Mouse (Mus musculus) neural tube, embryonic 13.5 days (tissue): ENCODE results near the gene Cd2. TPM values are rescaled to one million over a fixed set of nuclear protein-coding genes. Genes with fewer than 3 reads are reported as not detected.
A peak's percentile ranks its signal among the peaks of the same experiment; 100 is the strongest.

Experiments used
- ATAC-seq: fragments of 200-750 bp; cut with Nextera tagmentation; 2 replicates; pipeline ENCODE4 v1.8.0; 2017; ENCODE audit warnings: low read depth, mild to moderate bottlenecking, moderate TSS enrichment, moderate library complexity
- H3K27ac ChIP-seq: fragments of 300-500 bp; sonication (generic); replicated peaks from 2 replicates; pipeline ENCODE4 v1.5.1; 2015; ENCODE audit warnings: moderate library complexity, mild to moderate bottlenecking, inconsistent platforms
- H3K27me3 ChIP-seq: fragments of 300-500 bp; sonication (generic); 2 replicates; pipeline ENCODE4 v1.6.1; 2015; ENCODE audit warnings: mild to moderate bottlenecking, inconsistent platforms
- H3K36me3 ChIP-seq: fragments of 300-500 bp; sonication (generic); 2 replicates; pipeline ENCODE4 v1.6.1; 2015; ENCODE audit warnings: mild to moderate bottlenecking, inconsistent platforms
- H3K4me1 ChIP-seq: fragments of 300-500 bp; sonication (generic); replicated peaks from 2 replicates; pipeline ENCODE4 v1.6.1; 2015; ENCODE audit warnings: inconsistent platforms
- H3K4me2 ChIP-seq: fragments of 300-500 bp; sonication (generic); 2 replicates; pipeline ENCODE4 v1.6.1; 2015; ENCODE audit warnings: inconsistent platforms, mild to moderate bottlenecking, moderate library complexity
- H3K4me3 ChIP-seq: fragments of 300-500 bp; sonication (generic); 2 replicates; pipeline ENCODE4 v1.5.1; 2015; ENCODE audit warnings: mild to moderate bottlenecking, inconsistent platforms
- H3K9ac ChIP-seq: fragments of 300-500 bp; sonication (generic); 2 replicates; pipeline ENCODE4 v1.6.1; 2015; ENCODE audit warnings: moderate library complexity, mild to moderate bottlenecking, inconsistent platforms
- H3K9me3 ChIP-seq: fragments of 300-500 bp; sonication (generic); 2 replicates; pipeline ENCODE4 v1.6.1; 2016; ENCODE audit warnings: inconsistent platforms
- WGBS: fragments of 180-500 bp; shearing (Covaris S2); methylation state at CpG from one replicate; pipeline ENCODE4 v1.1.7; 2015; 5-methylcytosine and 5-hydroxymethylcytosine counted together
- polyA plus RNA-seq: library from polyadenylated mRNA; unstranded; fragments of >200 nt; fragmentation: Nextera tagmentation; extraction: Ambion mirVana; gene quantifications from 2 replicates; pipeline ENCODE4 v1.2.1, GENCODE M21; 2015

Gene Cd2
- polyA plus RNA-seq, 1 experiment from 2014 or later: 0.28 TPM

DNA sequence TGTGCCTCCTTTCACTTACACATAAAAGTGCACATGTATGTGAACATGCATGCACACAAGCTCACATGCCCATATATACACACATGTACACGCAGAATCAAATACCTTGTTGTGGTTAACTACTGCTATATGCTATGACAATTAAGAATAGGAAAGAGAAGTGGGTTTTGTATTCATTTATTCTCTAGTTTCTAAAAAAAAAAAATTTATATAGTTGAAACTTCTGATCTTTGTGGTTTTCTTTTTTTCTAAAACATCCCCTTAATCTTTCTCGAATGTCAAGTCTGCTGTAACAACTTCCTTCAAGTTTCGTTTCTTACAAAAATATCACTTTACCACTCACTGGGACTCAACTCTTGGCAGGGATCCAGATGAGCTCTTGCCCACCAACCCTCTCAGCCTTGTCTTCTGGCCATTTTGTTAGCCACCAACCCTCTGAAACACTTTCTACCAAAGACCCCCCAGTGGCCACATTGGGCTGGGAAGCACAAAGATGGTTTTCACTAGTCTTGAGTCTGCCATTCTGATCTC is 22.1 kb downstream of the Cd2 start:
- Histone ChIP-seq H3K27me3 (no peaks in the 10 kb centered on the region), H3K4me3 (no peak overlapping the region), H3K9ac (no peak overlapping the region), H3K9me3 (peaks cover 4% of the 10 kb centered on the region; the same call in 1 of the 2 replicates), H3K4me1 (peaks cover 3% of the 10 kb centered on the region; the same call in 1 of the 2 replicates), H3K27ac (no peak overlapping the region), H3K36me3 (no peaks in the 10 kb centered on the region), H3K4me2 (no peak overlapping the region)
- ATAC-seq: no peak
- WGBS: 79% methylated on average over 3 of the region's 3 CpGs

DNA sequence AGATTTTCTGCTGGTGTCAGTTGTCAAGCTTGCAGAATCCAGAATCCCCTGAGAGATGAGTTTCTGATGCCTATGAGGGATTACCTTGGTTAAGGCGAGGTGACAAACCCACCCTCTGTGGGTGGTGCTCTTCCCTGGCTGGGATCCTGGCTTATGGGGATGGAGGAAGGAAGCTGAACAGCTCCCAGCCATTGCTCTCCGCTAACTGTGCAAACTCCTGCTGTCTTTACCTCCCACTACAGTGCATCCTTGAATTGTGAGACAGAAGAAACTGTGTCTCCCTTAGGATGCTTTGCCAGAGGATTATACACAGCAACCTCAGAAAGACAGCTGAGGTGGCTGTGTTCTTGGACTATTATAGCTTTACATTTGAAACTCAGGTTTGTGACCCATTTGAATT is 28.8 kb downstream of the Cd2 start:
- no peak overlapping the region for H3K4me3 ChIP-seq

DNA sequence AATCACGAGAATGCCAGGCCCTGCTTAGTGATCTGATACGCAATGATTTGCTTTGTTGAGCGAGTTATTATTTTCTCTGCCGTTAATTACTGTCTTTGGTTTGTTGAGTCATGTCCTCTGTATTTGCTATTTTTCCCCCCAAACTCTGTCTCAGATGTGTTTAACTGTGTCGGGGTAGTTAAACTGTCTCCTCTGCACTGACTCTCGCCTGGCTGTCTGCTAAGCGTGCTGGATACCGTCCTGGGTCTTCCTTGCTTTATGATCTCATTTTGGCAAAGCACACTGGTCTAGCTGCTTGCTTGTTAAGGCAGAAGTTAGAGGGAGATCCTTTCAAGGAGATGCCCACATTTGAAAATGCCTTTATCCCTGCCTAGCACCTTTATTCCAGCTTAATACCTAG is 31.6 kb downstream of the Cd2 start:
- Histone ChIP-seq H3K9ac (no peak overlapping the region), H3K27me3 (no peaks in the 10 kb centered on the region), H3K4me1 (peaks cover under 1% of the 10 kb centered on the region; the same call in 1 of the 2 replicates), H3K4me3 (no peak overlapping the region), H3K36me3 (no peaks in the 10 kb centered on the region), H3K4me2 (no peak overlapping the region), H3K27ac (no peak overlapping the region), H3K9me3 (no peaks in the 10 kb centered on the region; the same call in 1 of the 2 replicates)
- ATAC-seq: no peak
- 78% methylated on average over 8 of the region's 8 CpGs for WGBS

More for the DNA sequence above, 28.8 kb downstream of the Cd2 start:
- ATAC-seq: no peak
- H3K27me3 ChIP-seq: no peaks in the 10 kb centered on the region
- peaks cover 3% of the 10 kb centered on the region; the same call in 1 of the 2 replicates for H3K4me1 ChIP-seq
- H3K9me3 ChIP-seq: no peaks in the 10 kb centered on the region; the same call in 1 of the 2 replicates
- WGBS: 64% methylated on average over 2 of the region's 2 CpGs
- no peak overlapping the region for H3K4me2 ChIP-seq
- H3K27ac ChIP-seq: no peak overlapping the region
- no peaks in the 10 kb centered on the region for H3K36me3 ChIP-seq
- H3K9ac ChIP-seq: no peak overlapping the region

GRCm38 (mm10) chr3:101252141-101252540 is 35.6 kb downstream of the Cd2 start:
- H3K4me3 ChIP-seq: no peak overlapping the region
- no peaks in the 10 kb centered on the region for H3K9me3 ChIP-seq
- ATAC-seq: no peak
- no peaks in the 10 kb centered on the region for H3K36me3 ChIP-seq
- no peaks in the 10 kb centered on the region for H3K27me3 ChIP-seq
- WGBS: 83% methylated on average over 8 of the region's 8 CpGs
- no peak overlapping the region for H3K4me2 ChIP-seq
- no peaks in the 10 kb centered on the region for H3K4me1 ChIP-seq
- H3K27ac ChIP-seq: no peak overlapping the region
- no peak overlapping the region for H3K9ac ChIP-seq

DNA sequence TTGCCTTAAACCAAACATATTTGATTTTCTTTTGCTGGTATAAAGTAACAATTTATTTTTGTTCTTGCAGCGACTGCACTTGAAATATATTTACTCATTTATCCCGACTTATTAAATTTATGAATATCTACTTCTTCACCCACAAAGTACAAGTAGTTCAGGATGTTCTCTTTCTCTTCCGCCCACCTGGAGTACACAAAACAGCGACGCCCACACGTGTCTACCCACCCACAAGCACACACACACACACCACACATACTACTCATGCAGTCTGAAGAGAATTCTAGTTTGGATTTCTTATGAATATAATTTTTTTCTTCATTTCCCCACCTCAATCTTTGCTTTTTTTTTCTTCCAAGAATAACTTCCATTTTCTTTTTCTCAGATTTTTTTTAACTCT is 37.9 kb downstream of the Cd2 start:
- no peaks in the 10 kb centered on the region for H3K36me3 ChIP-seq
- no peaks in the 10 kb centered on the region for H3K9me3 ChIP-seq
- H3K27ac ChIP-seq: no peak overlapping the region
- no peak overlapping the region for H3K4me2 ChIP-seq
- no peaks in the 10 kb centered on the region for H3K27me3 ChIP-seq
- H3K9ac ChIP-seq: no peak overlapping the region
- no peak for ATAC-seq
- 91% methylated on average over 6 of the region's 6 CpGs for WGBS
- no peak overlapping the region for H3K4me3 ChIP-seq
- no peaks in the 10 kb centered on the region for H3K4me1 ChIP-seq

DNA sequence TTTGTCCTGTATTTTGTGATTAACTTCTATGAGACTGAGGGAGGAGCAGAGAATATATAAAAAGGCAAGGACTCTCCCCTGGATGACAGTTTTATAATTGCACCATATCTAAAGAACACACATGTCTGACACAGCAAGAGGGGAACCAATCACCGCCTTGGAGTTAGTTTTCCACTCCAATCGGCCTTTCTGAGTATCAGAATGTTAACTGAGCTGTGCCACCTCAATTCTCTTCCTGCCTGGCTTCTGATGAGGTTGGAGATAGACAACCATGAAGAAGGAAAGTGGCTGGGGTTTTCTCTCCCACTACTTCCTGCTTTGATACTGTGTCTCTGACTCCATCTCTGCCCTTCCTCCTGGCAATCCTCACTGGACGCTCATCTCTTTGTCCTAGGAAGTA is 42.5 kb downstream of the Cd2 start:
- peaks cover 4% of the 10 kb centered on the region; the same call in 1 of the 2 replicates for H3K4me1 ChIP-seq
- no peak overlapping the region for H3K27ac ChIP-seq
- H3K9me3 ChIP-seq: no peaks in the 10 kb centered on the region
- H3K4me2 ChIP-seq: no peak overlapping the region
- 89% methylated on average over 3 of the region's 3 CpGs for WGBS
- ATAC-seq: no peak
- no peaks in the 10 kb centered on the region for H3K27me3 ChIP-seq
- H3K9ac ChIP-seq: no peak overlapping the region
- H3K4me3 ChIP-seq: no peak overlapping the region
- H3K36me3 ChIP-seq: no peaks in the 10 kb centered on the region

DNA sequence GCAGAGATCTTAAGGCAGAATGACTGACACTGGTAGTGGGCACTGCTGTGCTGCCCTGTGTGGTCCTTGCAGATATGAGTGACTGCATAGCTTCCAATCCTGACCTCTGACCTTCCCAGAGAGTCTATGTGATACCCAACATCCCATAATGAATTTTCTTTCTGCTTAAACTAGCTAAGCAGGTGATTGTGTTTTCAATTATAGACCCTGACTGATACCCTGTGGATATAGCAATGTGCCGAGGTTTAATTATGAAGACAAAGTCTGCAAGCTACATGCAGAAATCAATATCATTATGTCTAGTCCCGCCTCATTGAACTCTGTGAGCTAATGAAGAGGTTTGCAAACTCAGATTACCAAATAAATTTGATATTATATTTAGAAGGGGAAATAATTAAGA is 44.7 kb downstream of the Cd2 start:
- peaks cover 4% of the 10 kb centered on the region; the same call in 1 of the 2 replicates for H3K4me1 ChIP-seq
- no peak overlapping the region for H3K4me3 ChIP-seq
- H3K9me3 ChIP-seq: no peaks in the 10 kb centered on the region
- ATAC-seq: peak; percentile 48
- no peaks in the 10 kb centered on the region for H3K36me3 ChIP-seq
- no peak overlapping the region for H3K9ac ChIP-seq
- WGBS: 67% methylated on average over 2 of the region's 2 CpGs
- H3K27me3 ChIP-seq: no peaks in the 10 kb centered on the region
- H3K4me2 ChIP-seq: no peak overlapping the region
- peak overlapping the region; percentile 68; the same call in 1 of the 2 replicates for H3K27ac ChIP-seq

GRCm38 (mm10) chr3:101241866-101242265 is 45.9 kb downstream of the Cd2 start:
- peaks cover 14% of the 10 kb centered on the region for H3K4me1 ChIP-seq
- no peaks in the 10 kb centered on the region for H3K27me3 ChIP-seq
- H3K4me3 ChIP-seq: no peak overlapping the region
- no peak for ATAC-seq
- H3K36me3 ChIP-seq: no peaks in the 10 kb centered on the region
- H3K9ac ChIP-seq: no peak overlapping the region
- no peak overlapping the region for H3K27ac ChIP-seq
- H3K9me3 ChIP-seq: no peaks in the 10 kb centered on the region
- 77% methylated on average over 3 of the region's 3 CpGs for WGBS
- H3K4me2 ChIP-seq: no peak overlapping the region

- WGBS: 80% methylated on average over 9 of the region's 9 CpGs
- Histone ChIP-seq H3K9me3 (no peaks in the 10 kb centered on the region), H3K9ac (no peak overlapping the region), H3K4me2 (no peak overlapping the region), H3K27ac (no peak overlapping the region), H3K4me3 (no peak overlapping the region), H3K36me3 (no peaks in the 10 kb centered on the region), H3K4me1 (peaks cover 24% of the 10 kb centered on the region), H3K27me3 (no peaks in the 10 kb centered on the region)
- no peak for ATAC-seq
Measured at GRCm38 (mm10) chr3:101240859-101241258, 46.9 kb downstream of the Cd2 start.

DNA sequence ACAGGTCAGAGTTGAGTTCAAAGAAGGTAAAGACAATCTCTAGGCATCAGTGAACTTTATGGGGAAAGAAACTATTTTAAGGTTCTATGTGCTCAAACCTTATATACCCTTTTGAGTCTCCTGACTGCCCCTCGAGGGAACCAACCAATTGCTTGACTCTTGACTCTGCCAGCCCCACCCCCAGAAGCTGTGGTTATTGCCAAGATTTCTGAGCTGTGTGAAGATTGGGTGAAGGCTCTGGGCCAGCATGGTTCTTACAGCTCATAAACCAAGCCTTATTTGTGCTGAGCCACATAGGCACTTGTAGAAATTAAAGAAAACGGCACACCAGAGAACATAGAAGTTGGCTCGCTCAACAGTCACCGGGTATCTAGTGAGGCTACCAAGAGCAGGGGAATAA is 48.5 kb downstream of the Cd2 start:
- H3K4me2 ChIP-seq: no peak overlapping the region
- WGBS: 91% methylated on average over 4 of the region's 4 CpGs
- no peak overlapping the region for H3K4me3 ChIP-seq
- no peak overlapping the region for H3K27ac ChIP-seq
- no peaks in the 10 kb centered on the region for H3K27me3 ChIP-seq
- no peak overlapping the region for H3K9ac ChIP-seq
- ATAC-seq: no peak
- H3K9me3 ChIP-seq: no peaks in the 10 kb centered on the region
- H3K4me1 ChIP-seq: peaks cover 26% of the 10 kb centered on the region
- no peaks in the 10 kb centered on the region for H3K36me3 ChIP-seq

- Histone ChIP-seq H3K9me3 (no peaks in the 10 kb centered on the region), H3K4me2 (no peak overlapping the region), H3K4me3 (no peak overlapping the region), H3K4me1 (peaks cover 26% of the 10 kb centered on the region), H3K36me3 (no peaks in the 10 kb centered on the region), H3K27ac (no peak overlapping the region), H3K9ac (no peak overlapping the region), H3K27me3 (no peaks in the 10 kb centered on the region)
- no peak for ATAC-seq
- 90% methylated on average over 6 of the region's 6 CpGs for WGBS
Measured at GRCm38 (mm10) chr3:101238695-101239094, 49.0 kb downstream of the Cd2 start.

GRCm38 (mm10) chr3:101236995-101237808 is 50.5 kb downstream of the Cd2 start:
- H3K4me2 ChIP-seq: 0 out of 2 replicates have a peak overlapping the region, but pooled peaks have one; percentile 2
- no peaks in the 10 kb centered on the region for H3K27me3 ChIP-seq
- peaks cover 30% of the 10 kb centered on the region for H3K4me1 ChIP-seq
- peak overlapping the region; percentile 78 for H3K27ac ChIP-seq
- peak overlapping the region; percentile 17; the same call in 1 of the 2 replicates for H3K9ac ChIP-seq
- peak; percentile 85 for ATAC-seq
- H3K9me3 ChIP-seq: no peaks in the 10 kb centered on the region
- no peak overlapping the region for H3K4me3 ChIP-seq
- 21% methylated on average over 16 of the region's 16 CpGs for WGBS
- H3K36me3 ChIP-seq: no peaks in the 10 kb centered on the region
